Mouse (Mus musculus) limb, embryonic 11.5 days (tissue): ENCODE data around the gene Zbtb4. TPM values are rescaled to one million over a fixed set of nuclear protein-coding genes. Genes with fewer than 3 reads are reported as not detected.
A peak's percentile ranks its signal among the peaks of the same experiment; 100 is the strongest.

Experiments used
- ATAC-seq: fragments of 200-750 bp; cut with Nextera tagmentation; 2 replicates; pipeline ENCODE4 v1.8.0; 2017; ENCODE audit warnings: low read depth; ENCODE audit not compliant: insufficient number of reproducible peaks, low FRiP score, low TSS enrichment
- DNase-seq: peaks from one replicate; pipeline ENCODE4 v3.0.0-alpha.2; 2015; ENCODE audit warnings: low spot score
- H3K27ac ChIP-seq: fragments of 300-500 bp; sonication (generic); replicated peaks from 2 replicates; pipeline ENCODE4 v1.5.1; 2014; ENCODE audit warnings: low read depth, mild to moderate bottlenecking, low read length
- H3K27me3 ChIP-seq: fragments of 300-500 bp; sonication (generic); 2 replicates; pipeline ENCODE4 v1.6.1; 2014; ENCODE audit warnings: mild to moderate bottlenecking, low read length, mixed read lengths; ENCODE audit not compliant: control insufficient read depth, insufficient read depth
- H3K36me3 ChIP-seq: fragments of 300-500 bp; sonication (generic); 2 replicates; pipeline ENCODE4 v1.6.1; 2014; ENCODE audit warnings: mild to moderate bottlenecking, low read length, moderate library complexity, mixed read lengths; ENCODE audit not compliant: control insufficient read depth, insufficient read depth
- H3K4me1 ChIP-seq: fragments of 300-500 bp; sonication (generic); 2 replicates; pipeline ENCODE4 v1.6.1; 2014; ENCODE audit warnings: low read length, mixed read lengths; ENCODE audit not compliant: control insufficient read depth, insufficient read depth
- H3K4me2 ChIP-seq: fragments of 300-500 bp; sonication (generic); 2 replicates; pipeline ENCODE4 v1.6.1; 2014; ENCODE audit warnings: low read depth, mild to moderate bottlenecking, moderate library complexity; ENCODE audit not compliant: severe bottlenecking
- H3K4me3 ChIP-seq: fragments of 300-500 bp; sonication (generic); 2 replicates; pipeline ENCODE4 v1.5.1; 2014; ENCODE audit warnings: low read depth, low read length
- H3K9ac ChIP-seq: fragments of 300-500 bp; sonication (generic); 2 replicates; pipeline ENCODE4 v1.6.1; 2014; ENCODE audit warnings: mild to moderate bottlenecking, low read length
- H3K9me3 ChIP-seq: fragments of 300-500 bp; sonication (generic); 2 replicates; pipeline ENCODE4 v1.6.1; 2016; ENCODE audit warnings: low read length; ENCODE audit not compliant: control insufficient read depth
- WGBS: fragments of 180-500 bp; shearing (Covaris S2); extraction: QIAGEN DNeasy Blood & Tissue Kit; methylation state at CpG from one replicate; pipeline ENCODE4 v1.1.7; 2014; 5-methylcytosine and 5-hydroxymethylcytosine counted together
- polyA plus RNA-seq: library from polyadenylated mRNA; unstranded; fragments of >200 nt; fragmentation: Nextera tagmentation; extraction: Ambion mirVana; gene quantifications from 2 replicates; pipeline ENCODE4 v1.2.1, GENCODE M21; 2014

Gene Zbtb4
- polyA plus RNA-seq, 1 experiment from 2014 or later = 1.1 TPM

GRCm38 (mm10) chr11:69803786-69804651 lies 38.3 kb downstream of the Zbtb4 start:
- H3K27me3 ChIP-seq = peaks cover 62% of the 10 kb centered on the region
- ATAC-seq = no peak

DNA sequence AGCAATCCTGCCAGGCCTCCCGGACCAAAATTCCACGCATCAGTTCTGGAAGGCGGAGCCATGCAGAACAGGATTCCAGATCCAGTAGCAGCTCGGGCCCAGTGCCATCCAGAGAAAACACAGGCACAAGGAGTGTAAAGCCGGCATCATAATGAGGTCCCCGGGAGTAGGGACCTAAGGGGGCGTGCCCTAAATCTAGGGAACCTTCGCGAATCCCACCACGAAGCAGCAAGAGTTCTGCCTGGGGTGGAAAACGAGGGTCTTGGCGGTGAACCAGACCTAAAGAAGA lies 38.9 kb downstream of the Zbtb4 start:
- Histone ChIP-seq H3K27ac (no peak overlapping the region), H3K36me3 (no peaks in the 10 kb centered on the region), H3K4me3 (no peak overlapping the region; the same call in 1 of the 2 replicates), H3K27me3 (peaks cover 61% of the 10 kb centered on the region), H3K4me1 (peaks cover 40% of the 10 kb centered on the region), H3K9me3 (no peaks in the 10 kb centered on the region), H3K4me2 (peak overlapping the region; percentile 85; the same call in 1 of the 2 replicates), H3K9ac (no peak overlapping the region)
- DNase-seq (peak; percentile 41), ATAC-seq (no peak)
- 3% methylated on average over 12 of the region's 12 CpGs for WGBS

More at GRCm38 (mm10) chr11:69803786-69804651, 38.3 kb downstream of the Zbtb4 start:
- Histone ChIP-seq H3K27ac (no peak overlapping the region), H3K36me3 (no peaks in the 10 kb centered on the region), H3K9me3 (no peaks in the 10 kb centered on the region), H3K4me1 (peaks cover 42% of the 10 kb centered on the region), H3K4me3 (peak overlapping the region; percentile 46), H3K9ac (peak overlapping the region; percentile 41; the same call in 1 of the 2 replicates), H3K4me2 (peak overlapping the region; percentile 85)
- 1% methylated on average over 60 of the region's 60 CpGs for WGBS
- peak; percentile 79 for DNase-seq

DNA sequence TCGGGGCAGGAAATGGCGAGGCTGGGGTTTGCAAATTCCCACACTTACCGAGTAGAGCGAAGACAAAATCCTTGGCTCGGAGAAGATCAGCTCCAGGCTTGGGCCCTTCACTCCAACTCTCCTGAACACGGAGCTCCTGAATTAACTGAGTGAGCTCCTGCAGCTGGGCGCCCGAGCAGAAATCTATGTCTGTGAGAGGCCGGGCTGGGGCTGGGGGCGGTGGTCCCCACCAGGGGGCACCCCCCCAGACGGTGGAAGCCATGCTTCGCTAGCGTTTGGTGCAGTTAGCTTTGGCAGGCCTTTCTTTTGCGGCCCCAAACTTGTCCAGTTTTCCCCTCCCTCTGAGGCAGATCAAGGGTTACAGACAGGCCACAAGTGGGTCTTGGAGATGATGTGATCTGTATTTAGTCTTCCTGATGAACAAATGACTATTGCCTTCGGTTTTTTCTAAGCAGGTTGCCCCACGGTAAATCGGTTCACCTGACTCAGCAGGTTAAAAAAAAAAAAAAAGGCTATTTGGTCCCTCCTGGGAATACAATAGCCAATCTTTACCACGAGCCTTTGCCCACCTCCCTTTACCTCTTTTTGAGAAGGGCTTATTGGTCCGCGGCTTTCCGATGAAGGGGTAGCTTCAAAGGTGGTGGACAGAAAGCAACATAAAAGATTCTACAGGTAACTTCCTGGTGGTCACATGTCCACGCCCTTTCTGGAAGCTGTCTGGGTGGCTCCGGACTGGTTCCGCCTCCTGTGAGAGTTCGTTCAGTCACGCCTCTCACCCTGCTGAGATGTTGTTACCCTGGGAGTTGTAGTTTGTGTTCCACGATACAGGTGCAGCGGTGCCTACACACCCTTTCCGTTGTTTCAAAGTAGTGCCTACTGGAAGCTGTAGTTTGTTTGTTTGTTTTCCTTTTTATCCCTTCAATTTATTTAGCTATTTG lies 39.5 kb downstream of the Zbtb4 start, which contains the start of gene Tmem102:
Tmem102 (minus strand) TSS at position 653 of the 938 bp plus-strand sequence.
- peaks cover 57% of the 10 kb centered on the region for H3K27me3 ChIP-seq
- DNase-seq (peak; percentile 38), ATAC-seq (no peak)
- no peak within 1 kb of the TSS; the same call in 1 of the 2 replicates for H3K9ac ChIP-seq
- H3K4me1 ChIP-seq = peaks cover 33% of the 10 kb centered on the region
- H3K36me3 ChIP-seq = no peaks in the 10 kb centered on the region
- WGBS = 6% methylated on average over 29 of the region's 29 CpGs
- H3K27ac ChIP-seq = no peak within 1 kb of the TSS
- no peak within 1 kb of the TSS; the same call in 1 of the 2 replicates for H3K4me3 ChIP-seq
- peak within 1 kb of the TSS; percentile 85; the same call in 1 of the 2 replicates for H3K4me2 ChIP-seq
- H3K9me3 ChIP-seq = no peaks in the 10 kb centered on the region

DNA sequence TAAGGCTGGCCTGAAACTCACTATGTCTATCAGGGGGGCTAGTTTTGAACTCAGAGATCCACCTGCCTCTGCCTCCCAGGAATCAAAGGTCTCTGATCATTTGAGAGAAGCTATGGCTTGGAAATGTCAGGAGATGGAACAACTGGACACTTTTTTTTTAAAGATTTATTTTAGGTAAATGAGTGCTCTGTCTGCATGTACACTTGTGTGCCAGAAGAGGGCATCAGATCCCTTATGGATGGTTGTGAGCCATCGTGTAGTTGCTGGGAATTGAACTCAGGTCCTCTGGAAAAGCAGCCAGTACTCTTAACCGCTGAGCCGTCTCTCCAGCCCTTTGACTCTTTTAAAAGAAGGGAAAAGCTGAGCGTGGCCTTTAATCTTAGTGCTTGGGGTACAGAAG lies 40.7 kb downstream of the Zbtb4 start:
- Histone ChIP-seq H3K36me3 (no peaks in the 10 kb centered on the region), H3K4me1 (peaks cover 26% of the 10 kb centered on the region), H3K4me3 (no peak overlapping the region), H3K27ac (no peak overlapping the region), H3K4me2 (no peak overlapping the region), H3K9me3 (no peaks in the 10 kb centered on the region), H3K27me3 (peaks cover 48% of the 10 kb centered on the region), H3K9ac (no peak overlapping the region)
- no peak for DNase-seq
- ATAC-seq = no peak
- WGBS = 77% methylated on average over 4 of the region's 4 CpGs

GRCm38 (mm10) chr11:69807641-69808040 lies 41.9 kb downstream of the Zbtb4 start:
- Histone ChIP-seq H3K27ac (no peak overlapping the region), H3K4me2 (no peak overlapping the region), H3K36me3 (no peaks in the 10 kb centered on the region), H3K9ac (no peak overlapping the region), H3K9me3 (no peaks in the 10 kb centered on the region), H3K4me3 (no peak overlapping the region), H3K4me1 (peaks cover 16% of the 10 kb centered on the region), H3K27me3 (peaks cover 36% of the 10 kb centered on the region)
- DNase-seq = no peak
- 83% methylated on average over 2 of the region's 2 CpGs for WGBS
- no peak for ATAC-seq

GRCm38 (mm10) chr11:69810280-69810679 lies 44.6 kb downstream of the Zbtb4 start:
- Histone ChIP-seq H3K9me3 (no peaks in the 10 kb centered on the region), H3K4me1 (no peaks in the 10 kb centered on the region), H3K27ac (no peak overlapping the region), H3K4me3 (no peak overlapping the region), H3K4me2 (no peak overlapping the region), H3K9ac (no peak overlapping the region), H3K36me3 (no peaks in the 10 kb centered on the region), H3K27me3 (peaks cover 10% of the 10 kb centered on the region)
- ATAC-seq (no peak), DNase-seq (no peak)

DNA sequence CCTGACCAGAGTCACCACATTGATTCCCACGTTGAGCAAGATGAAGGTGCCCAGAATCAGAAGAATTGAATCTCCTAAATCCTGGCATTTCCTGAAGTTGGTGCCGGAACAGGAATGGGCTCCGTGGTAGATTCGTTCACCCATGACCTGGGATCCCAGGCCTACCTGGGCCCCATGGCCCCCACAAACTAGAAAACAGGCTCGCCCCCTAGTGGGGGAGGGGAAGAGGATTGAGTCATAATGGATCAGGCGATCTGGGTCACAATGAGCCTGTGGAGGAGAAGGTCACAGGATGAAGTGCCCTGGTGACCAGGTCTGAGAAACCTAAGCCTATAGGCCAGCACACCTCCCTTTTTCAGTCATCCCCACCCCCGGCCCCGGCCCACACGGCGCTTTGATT lies 49.4 kb downstream of the Zbtb4 start, which contains the start of gene Gm39566:
Gm39566 (minus strand) TSS at position 144 of the 400 bp plus-strand sequence.
- WGBS = 69% methylated on average over 10 of the region's 10 CpGs
- no peak for ATAC-seq

DNA sequence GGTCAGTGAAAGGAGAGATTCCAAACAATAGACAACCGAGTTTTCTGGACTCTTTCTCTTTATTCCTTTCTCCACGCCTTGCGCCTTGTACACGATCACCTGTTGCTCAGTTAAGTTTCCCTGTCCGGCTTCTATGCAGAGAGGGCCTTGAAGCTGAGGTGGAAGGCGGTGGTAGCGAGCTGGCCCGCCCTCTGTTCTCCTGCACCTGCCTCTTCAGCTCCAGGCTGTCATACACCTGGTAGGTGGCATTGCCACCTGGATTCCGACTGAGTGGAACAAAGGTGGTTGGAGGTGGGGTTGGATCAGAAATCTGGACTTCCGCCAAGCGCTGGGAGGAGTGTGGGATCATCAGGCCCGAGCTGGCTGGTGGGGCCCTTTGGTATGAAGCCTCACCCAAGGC lies 50.8 kb downstream of the Zbtb4 start:
- Histone ChIP-seq H3K27ac (no peak overlapping the region), H3K9ac (no peak overlapping the region), H3K4me1 (no peaks in the 10 kb centered on the region), H3K4me2 (no peak overlapping the region), H3K4me3 (no peak overlapping the region), H3K36me3 (no peaks in the 10 kb centered on the region), H3K27me3 (no peaks in the 10 kb centered on the region), H3K9me3 (no peaks in the 10 kb centered on the region)
- no peak for ATAC-seq
- 92% methylated on average over 12 of the region's 12 CpGs for WGBS
- no peak for DNase-seq

More for the DNA sequence above, 49.4 kb downstream of the Zbtb4 start, which contains the start of gene Gm39566:
- Histone ChIP-seq H3K4me1 (no peaks in the 10 kb centered on the region), H3K27me3 (no peaks in the 10 kb centered on the region), H3K9me3 (no peaks in the 10 kb centered on the region), H3K4me3 (no peak within 1 kb of the TSS), H3K9ac (no peak within 1 kb of the TSS), H3K27ac (no peak within 1 kb of the TSS), H3K36me3 (no peaks in the 10 kb centered on the region), H3K4me2 (no peak within 1 kb of the TSS)
- DNase-seq = no peak
